Mouse (Mus musculus) cerebellum, adult 8-10 months (tissue): ENCODE data around the gene Phf3.
"Not testable (repeated sequence)": the region's sequence is repeated elsewhere in the genome, so short reads cannot be mapped to it uniquely, and the experiment has no call there.

Source experiments
- DNase-seq: peaks from one replicate; pipeline ENCODE4 v3.0.0; 2022

Gene Phf3

GRCm38 (mm10) chr1:30873541-30874260, at the start of gene Phf3:
Phf3 (minus strand) TSS chr1:30873921.
- DNase-seq: peak; percentile 85

DNA sequence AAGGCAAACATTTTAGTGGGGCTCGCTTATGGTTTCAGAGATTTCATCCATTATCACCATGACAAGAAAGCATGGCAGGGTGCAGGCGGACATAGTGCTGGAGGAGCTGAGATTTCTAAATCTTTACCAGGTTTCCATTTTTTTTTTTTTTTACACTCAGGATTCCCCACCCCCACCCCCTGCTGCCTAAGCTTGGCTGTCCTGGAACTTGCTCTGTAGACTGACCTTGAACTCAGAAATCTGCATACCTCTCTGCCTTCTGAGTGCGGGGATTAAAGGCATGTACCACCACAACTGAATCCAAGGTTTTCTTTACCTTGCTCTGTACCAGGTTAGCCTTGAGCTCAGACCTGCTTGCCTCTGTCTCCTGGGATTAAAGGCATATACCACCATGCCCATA, 48.5 kb upstream of the Phf3 start:
- DNase-seq: no peak

GRCm38 (mm10) chr1:30921252-30921651, 47.5 kb upstream of the Phf3 start:
- no peak for DNase-seq

GRCm38 (mm10) chr1:30920620-30921177, 47.0 kb upstream of the Phf3 start:
- peak; percentile 13 for DNase-seq

GRCm38 (mm10) chr1:30910172-30910571, 36.5 kb upstream of the Phf3 start:
- DNase-seq: no peak

DNA sequence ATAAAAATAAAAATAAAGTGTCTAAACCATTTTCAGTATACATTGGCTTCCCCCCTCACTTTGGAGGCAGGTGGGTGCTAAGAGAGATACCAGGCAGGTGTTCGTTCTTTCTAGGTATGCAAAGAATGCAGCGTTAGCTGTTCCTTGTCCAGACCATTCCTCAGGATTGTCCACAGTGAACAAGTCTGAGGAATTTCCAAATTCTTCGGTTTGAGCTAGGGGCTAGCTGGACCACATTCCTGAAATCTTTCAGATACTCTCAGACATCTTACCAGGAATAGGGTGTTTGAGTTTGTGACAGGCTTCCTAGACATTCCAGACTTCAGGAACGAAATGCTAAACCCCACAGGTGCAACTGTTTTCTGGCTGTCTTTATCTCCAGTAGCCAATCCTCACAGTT, 35.1 kb upstream of the Phf3 start:
- no peak for DNase-seq

DNA sequence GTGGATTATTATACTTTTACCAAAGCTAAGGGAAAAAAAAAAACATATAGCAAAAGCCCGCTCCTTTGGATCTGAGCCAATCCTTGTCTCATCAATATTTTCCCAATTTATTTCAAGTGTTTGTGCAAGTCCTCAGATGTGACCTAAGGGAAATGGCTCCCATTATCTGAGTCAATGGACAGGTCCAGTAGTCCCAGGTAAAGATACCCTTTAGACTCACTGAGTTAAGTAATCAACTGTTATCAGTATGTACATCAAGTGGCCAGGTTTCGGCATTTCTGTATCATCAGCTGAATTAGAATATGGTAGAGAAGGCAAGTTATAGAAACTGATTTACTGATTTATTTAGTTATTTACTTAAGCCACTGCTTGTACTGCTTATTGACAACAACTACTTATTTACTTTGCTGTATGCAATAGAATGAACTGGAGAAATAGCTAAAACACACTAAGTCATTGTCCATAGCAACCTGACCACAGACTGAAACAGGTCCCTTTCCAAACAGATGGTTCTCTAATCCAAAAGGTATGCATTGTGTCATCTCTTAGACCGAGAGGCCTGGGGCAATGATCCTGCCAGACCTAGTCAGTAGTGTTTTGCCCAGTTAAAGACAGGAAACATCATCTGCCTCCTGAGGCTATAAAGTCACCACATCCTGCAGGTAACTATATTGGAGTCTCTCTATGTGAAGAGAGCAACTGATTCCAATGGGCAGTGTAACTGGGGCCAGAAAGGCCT, 29.9 kb upstream of the Phf3 start:
- no peak for DNase-seq

GRCm38 (mm10) chr1:30898691-30899090, 25.0 kb upstream of the Phf3 start:
- DNase-seq: no peak

DNA sequence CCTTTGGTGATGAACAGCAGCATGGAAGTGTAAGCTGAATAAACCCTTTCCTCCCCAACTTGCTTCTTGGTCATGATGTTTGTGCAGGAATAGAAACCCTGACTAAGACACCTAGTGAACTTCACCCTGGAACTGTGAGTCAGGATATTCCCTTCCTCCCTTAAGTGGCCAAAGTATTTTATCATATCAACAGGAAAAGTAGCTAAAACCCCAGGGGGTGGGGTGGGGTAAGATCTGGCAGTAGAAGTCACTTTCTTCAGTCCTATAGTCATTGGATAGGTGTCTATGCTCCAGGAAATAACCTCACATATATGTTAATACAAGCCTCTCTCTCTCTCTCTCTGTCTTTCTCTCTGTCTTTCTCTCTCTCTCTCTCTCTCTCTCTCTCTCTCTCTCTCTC, 21.6 kb upstream of the Phf3 start:
- DNase-seq: not testable (repeated sequence)

DNA sequence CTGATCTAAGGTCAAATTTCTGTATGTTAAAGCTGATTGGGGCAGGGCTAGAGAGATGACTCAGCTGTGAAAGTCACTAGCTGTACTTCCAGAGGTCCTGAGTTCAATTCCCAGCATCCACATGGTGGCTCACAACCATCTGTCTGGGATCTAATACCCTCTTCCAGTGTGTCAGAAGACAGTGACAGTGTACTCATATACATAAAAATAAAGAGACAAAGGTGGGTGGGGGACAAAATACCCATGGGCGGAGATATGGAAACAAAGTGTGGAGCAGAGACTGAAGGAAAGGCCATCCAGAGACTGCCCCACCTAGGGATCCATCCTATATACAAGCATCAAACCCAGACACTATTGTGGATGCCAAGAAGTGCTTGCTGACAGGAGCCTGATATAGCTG, 10.1 kb upstream of the Phf3 start:
- DNase-seq: not testable (repeated sequence)

- DNase-seq: no peak
Measured at GRCm38 (mm10) chr1:30875746-30876145, 2.0 kb upstream of the Phf3 start.

DNA sequence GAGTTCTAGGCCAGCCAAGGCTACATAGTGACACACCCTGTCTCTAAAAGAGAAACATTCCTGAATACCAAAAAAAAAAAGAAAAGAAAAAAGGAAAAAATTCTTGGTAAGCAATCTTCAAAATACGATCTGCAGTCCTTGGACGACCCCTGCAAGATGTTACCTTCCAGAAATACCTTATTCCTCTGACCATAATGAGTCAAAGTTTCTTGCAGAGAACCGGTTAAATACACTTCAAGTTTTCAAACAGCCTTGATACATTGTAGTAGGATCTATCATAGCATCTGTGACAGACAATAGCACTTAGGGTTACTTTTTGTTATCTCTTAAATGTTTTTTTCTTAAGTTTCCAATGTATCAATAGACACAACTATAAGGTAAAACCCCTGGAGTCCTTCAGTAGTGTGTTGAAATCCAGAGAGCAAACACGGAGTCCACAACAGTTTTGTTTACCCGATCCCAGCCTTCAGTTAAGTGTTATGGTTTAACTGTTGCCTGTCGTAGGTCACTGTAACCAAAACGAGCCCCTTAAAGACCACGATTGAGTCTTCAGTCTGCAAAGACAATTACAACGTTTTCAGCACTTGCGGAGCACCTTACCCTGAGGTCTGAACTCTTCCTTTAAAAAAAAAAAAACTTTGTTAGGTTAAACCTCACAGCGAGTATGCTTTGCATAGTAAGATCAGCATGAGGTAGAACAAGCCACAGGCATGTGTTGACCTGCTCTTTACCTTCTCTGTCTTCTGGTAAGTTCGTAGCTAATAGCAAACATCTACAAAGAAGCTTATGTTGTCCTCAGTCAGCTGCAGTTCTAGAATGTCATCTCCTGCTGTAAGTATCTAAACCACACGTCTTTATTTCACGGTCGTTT, 775 bp upstream of the Phf3 start:
- DNase-seq: no peak

DNA sequence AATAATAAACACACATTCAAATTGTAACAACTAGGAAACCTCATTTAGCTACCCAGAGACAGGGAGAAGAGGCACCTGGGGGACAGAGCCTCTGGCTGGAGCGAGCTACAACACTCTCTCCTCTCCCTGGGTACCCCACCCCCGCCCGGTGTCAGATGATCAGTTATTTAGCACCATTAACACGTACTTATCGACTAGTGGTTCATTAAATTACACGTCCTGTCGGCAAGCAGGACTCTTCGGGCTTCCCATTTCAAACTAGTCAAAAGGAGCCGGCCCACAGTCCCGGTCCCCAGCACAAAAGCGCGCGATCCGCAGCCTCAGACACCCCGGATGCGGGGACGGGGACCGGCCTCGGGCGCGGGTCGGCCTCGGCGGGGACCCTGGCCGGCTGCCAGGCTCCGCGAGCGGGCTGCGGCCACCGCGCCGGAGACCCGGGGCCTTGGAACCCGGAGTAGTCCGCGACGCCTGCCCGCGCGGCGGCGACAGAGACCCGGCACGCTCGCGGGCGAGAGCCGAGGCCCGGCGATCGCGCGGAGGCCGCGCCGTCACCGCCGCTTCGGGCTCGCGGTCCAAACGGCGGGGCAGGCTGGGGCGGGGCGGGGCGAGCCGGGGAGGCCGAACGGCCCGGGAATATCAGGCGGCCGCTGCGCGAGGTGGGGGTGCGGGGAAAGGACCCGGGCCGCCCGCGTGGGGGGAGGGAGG, 733 bp downstream of the Phf3 start:
- DNase-seq: peak; percentile 67

GRCm38 (mm10) chr1:30867786-30868185, 5.9 kb downstream of the Phf3 start:
- no peak for DNase-seq

- no peak for DNase-seq
Measured at GRCm38 (mm10) chr1:30852518-30852917, 21.2 kb downstream of the Phf3 start.

GRCm38 (mm10) chr1:30851920-30852319, 21.8 kb downstream of the Phf3 start:
- DNase-seq: no peak

DNA sequence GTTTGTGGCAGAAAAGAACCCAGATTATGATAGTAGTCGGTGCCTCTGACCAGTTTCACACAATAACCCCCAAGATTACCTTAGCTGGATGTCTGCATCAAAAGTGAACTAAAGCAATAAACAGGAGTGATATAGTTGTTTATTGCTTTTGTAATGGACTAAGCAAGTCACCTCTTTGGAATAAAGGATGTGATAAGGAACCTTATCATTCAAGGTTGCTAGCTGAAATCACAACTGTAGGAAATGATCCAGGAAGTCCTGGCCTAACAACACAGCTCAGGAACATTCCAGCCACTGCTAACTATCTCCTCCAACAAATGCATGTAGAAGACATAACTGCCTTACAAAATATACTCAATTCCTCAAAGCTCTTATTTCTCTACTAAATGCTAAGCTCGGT, 22.8 kb downstream of the Phf3 start:
- no peak for DNase-seq

DNA sequence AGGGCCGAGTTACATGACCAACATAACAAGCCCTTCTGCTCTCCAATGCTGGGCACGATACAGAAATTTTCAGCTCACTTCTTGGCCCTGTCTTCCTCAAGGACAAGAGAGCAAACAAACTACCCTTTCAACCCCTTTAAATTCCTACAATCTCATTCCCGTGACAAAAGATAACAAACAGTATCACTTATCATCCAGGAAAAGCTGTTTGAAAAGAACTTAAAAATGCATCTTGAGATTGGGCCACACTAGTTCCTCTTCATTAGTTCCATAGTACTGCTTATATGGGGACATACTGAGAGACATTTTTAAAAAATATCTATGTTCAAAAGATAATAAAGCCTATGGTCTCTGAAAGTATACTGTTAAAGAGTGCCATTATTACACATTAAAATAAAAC, 23.8 kb downstream of the Phf3 start:
- DNase-seq: no peak

DNA sequence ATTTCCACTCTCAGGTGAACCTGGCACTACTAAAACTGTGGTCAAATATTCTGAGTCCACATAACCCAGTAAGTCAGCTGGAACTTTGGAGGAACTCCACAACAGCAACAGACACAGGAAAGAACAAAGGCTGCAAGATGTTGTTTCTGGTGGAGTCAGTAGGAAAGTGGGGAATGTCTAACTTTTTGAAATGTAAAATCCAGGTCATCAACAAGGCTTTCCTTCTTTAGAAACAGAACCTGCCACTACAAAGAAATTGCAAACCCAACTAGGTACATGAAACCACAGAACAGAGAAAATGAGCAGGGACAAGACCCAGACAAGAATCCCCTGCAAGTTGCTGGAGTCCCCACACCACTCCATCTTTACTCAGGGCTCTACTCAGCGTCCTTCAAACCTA, 26.0 kb downstream of the Phf3 start:
- DNase-seq: no peak

- no peak for DNase-seq
Measured at GRCm38 (mm10) chr1:30839662-30840061, 34.1 kb downstream of the Phf3 start.

DNA sequence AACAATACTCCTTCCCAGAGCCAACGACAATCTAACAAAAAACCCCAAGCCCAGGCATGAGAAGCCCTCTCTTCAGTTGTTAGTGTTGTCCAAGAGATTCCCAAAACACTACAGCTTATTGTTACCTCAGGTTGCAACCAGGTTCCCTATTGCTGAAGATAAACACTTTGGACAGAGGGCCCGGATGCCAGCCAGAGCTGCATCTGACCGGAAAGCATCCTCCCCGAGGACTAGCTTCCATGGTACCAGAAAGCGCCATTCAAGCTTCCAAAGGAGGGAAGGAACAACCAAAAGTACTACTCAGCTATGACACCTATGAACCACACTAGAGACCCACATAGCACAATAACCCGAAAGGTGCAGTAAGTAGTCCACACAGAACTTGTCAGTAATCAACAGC, 38.2 kb downstream of the Phf3 start:
- no peak for DNase-seq

DNA sequence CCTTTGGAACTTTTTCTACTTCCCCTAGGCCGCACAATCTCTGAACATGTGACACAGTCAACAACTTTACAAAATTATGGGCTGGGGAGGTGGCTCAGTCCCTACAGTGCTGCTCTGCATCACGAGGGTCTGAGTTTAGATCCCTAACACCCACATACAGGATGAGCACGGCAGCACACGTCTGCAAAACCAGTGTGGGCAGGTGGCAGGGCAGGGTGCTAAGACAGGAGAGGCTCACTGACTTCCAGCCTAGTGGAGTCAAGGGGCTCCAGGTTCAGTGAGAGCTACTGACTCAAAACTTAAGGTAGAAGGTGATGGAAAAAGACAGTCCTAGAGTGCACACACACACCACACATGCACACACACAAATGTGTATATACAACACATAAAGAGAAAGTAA, 40.9 kb downstream of the Phf3 start:
- no peak for DNase-seq

DNA sequence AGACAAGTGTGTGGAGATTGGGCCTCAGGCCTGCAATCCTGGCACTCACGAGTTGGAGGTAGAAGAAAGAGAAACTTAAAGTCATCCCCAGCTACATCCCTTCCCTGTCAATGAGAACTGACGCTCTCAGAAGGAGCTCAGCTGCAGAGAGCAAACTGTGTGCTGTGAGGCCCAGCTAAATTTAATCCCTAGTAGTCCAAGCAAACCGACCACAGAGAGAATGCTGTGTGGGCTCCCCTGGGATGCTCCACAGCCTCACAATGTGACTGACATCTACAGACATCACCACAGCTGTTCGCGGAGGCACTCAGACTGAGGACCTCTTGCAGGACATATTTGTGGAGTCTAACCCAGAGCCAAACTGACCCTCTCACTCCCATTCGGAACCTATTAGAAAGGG, 54.3 kb downstream of the Phf3 start:
- DNase-seq: no peak
